Mouse (Mus musculus): ENCODE results near the gene Gkn2. TPM values are rescaled to one million over a fixed set of nuclear protein-coding genes. Genes with fewer than 3 reads are reported as not detected.

The Gkn2 gene
- total RNA-seq, 2 experiments from 2014 or later = not detected

DNA sequence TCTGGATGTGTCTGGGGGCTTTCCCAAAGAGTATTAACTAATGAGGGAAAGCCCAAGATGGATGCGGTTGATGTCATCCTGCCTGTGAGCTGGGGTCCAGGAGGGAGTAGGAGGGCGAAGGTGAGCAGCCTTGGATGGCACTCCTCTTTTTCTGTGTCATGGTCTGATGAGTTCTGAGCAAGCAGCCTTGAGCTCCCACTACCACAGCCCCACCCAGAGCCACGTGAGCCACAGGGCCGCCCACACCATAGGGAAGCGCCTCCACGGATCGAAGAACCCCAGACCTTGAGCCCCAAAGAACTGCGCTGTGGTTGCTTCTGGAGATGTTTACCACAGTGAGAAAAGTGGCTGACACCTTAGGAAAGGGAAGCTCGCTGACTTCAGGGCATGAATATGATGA is 21.6 kb downstream of the Gkn2 start:
- no peak for ATAC-seq (replicated peaks; ENCODE audit: low FRiP score, poor library complexity, severe bottlenecking)

DNA sequence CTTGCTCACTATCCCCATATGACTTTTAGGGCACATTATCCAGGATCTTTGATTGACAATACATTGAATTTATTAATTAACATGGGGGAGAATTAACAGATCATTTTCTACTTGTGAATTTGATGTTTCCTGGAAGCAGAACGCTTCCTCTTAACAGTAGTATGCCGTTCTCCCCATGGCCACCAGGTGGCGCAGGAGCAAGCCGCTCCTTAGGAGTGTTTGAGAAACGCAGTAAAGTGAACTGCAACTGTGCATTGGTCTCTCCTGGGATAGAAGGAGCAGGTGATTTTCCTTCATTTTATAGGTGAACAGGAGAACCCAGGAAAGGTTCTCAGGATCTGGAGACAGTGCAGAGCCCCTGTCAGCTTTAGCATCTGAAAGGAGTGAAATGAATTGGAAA is 26.0 kb downstream of the Gkn2 start:
- peak; percentile 80 for ATAC-seq (replicated peaks; ENCODE audit: low FRiP score, poor library complexity, severe bottlenecking)

DNA sequence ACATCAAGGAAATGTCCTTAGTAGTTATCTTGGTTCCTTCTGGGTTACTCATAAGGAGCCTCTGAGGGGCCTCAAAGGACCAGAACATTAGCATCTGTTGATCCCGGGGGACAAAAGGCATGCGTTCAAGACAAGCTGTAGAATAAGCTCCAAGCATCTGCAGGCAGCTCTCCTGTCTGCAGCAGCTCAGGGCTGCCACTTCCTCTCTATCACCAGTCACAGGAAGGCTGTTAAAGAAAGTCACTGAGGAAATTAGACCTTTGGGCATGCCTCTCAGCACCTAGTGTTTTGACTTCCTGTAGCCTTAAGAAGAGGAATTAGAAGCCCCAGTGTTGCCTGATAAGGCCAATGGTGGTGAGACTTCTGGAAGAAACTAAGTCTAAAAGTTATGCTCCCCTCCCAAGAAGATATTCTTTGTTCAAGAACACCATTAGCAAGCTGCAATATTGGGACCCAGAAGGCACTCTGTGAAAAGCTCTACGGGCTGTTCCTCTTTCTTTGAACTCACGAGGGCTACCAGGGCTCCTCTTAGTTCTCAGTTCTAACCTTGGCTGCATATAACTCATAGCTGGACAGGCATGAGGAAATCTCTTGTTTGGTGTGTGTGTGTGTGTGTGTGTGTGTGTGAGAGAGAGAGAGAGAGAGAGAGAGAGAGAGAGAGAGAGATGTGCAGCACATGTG is 26.9 kb downstream of the Gkn2 start:
- ATAC-seq (replicated peaks; ENCODE audit: low FRiP score, poor library complexity, severe bottlenecking) = no peak

DNA sequence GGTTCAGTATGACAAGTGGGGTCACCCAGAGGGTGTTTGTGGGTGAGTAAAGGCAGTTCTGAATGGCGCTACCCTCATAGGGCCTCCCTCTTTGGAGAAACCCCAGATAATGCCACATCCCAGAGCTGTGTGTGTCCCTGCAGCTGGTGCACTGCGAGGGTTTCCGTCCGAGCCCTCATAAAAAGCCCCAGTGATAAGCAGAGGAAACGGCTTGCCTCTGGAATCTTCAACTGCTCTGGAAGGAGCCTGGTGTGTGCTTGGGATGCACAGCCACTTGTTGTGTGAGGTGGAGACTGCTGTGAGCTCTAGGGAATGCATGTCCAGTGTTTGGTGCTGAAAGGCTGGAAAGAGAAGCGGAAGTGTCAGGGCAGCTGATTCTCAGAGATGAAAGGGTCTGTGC is 28.3 kb downstream of the Gkn2 start:
- no peak for ATAC-seq (replicated peaks; ENCODE audit: low FRiP score, poor library complexity, severe bottlenecking)

DNA sequence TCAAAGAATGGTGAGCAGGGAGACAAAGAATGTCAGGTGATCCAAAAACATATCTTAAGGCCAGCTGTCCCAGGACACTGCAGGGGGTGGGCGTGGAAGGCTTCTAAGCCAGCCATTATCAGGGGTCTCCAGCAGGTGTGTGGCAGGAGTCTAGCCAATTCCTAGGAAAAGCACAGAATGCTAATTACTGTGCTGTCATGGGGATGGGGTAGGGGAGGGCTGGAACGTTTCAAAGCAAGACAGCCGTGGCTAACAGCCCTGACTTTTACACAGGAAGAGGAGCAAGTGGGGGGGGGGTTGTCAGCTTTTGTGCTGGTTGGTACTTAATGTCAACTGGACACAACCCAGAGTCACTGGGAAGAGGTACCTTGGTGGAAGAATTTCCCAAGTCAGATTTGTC is 38.9 kb downstream of the Gkn2 start:
- no peak for ATAC-seq (replicated peaks; ENCODE audit: low FRiP score, poor library complexity, severe bottlenecking)

DNA sequence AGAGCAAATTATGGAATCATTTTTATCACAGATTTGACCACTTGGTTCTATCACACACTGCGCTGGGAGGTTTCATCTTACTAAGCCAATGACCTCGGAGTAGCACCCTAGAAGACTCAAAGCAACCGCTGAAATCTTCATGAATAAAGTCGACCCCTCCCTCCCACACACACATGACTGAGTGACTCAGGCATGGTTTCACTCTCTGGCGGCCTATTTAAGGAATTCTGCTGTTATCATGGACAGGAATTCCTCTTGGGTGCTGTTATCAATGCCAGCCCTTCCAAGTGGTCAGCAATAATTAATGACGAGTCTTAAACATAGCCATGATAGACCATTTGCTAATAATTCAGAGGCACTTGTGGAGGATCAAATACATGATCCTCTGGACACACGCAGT is 49.1 kb downstream of the Gkn2 start:
- ATAC-seq (replicated peaks; ENCODE audit: low FRiP score, poor library complexity, severe bottlenecking) = no peak

DNA sequence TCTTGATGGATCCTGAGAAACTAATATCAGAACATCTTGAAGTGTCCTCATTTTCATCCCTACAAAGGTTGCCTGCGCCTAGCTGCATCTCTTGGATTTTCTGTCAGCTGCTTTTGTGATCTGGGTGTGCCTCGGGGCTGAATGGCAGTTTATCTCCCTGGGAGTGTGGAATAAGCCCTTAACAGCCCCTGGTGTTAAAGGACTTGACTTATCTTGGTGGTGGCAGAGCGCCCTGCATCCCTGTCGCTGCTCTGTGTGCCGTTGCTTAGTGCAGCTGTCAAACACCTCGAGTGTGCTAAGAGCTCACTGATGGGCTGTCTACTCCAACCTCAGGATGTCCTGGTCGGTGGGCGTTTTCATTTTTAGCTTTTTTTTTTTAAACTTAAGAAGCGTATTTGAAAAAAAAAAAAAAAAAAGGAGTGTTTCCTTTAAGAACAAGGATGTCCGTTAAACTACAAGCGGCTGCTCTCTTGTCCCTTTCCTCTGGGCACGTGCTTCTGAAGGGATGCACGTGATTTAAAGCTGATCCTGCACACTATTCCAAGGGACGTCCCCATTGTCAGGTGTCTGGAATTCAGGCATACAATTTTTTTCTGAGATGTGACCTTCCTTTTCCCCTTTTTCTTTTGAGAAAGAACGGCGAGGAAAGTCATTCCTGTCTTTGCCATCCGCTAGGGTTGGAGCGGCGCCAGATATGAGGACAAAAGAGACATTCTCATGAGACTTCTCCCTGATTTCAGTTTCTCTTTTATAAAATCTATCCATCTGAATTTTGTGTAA is 51.1 kb downstream of the Gkn2 start:
- ATAC-seq (replicated peaks; ENCODE audit: low FRiP score, poor library complexity, severe bottlenecking) = no peak

DNA sequence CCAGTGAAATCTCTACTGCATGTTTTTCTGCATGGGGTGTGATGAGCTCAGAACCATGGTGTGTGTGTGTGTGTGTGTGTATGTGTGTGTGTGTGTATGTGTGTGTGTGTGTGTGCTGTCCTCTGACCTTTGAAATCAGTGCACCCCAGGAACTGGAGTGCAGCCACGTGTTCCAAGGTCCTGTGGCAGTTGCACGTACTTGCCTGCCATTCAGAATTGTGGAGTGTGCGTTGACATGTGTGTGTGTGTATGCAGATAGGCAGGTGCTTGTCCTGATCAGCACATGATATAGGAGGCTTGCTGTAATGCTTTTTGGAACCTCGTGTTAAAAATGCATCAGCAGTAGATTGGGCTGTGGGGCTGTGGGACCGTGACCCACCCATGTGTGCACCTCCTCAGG is 53.8 kb downstream of the Gkn2 start:
- no peak for ATAC-seq (replicated peaks; ENCODE audit: low FRiP score, poor library complexity, severe bottlenecking)

DNA sequence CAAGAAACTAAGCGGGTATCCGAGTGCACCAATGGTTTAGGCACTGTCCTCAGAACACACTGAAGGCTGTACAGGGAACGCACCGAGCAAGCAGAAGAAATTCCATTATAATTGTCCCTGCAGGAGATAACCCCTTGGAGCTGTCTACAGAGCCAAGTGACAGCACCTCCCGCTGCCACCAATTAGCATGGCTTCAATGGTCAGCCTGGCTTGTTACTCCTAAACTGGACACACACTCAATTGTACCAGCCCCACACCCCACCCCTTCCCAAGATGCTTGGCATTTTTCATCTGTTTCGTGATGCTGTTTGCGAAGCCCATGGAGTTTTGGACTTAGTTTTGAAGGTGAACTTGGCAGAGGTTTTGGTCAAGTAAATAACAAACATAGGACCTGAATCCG is 54.5 kb downstream of the Gkn2 start:
- no peak for ATAC-seq (replicated peaks; ENCODE audit: low FRiP score, poor library complexity, severe bottlenecking)

DNA sequence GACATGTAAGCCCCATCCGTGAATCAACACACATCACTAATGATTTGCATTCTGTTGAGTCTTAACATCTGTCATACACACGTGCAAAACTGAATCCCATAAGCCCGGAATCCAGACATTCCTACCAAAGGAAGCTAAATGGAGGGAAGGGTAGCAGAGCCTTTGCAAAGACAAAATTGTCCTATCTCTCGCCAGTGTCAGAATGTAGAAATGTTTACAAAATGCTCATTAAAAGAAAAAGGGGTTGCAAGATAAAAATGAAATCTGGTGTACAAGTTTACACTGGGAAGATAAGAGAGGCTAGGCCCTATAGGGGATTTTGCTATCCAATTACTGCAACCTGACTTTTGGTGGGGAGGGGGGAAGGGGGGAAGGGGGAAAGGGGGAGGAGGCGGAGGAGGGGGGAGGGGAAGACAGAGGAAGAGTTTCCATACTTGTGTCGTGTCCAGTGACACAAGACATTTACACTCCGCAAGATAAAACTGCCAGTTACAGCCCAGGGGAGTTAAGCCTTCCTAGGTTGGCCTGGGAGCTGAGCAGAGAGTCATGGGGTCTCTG is 55.4 kb downstream of the Gkn2 start, which contains the start of gene Bmp10:
Bmp10 (plus strand) TSS at position 508 of the 558 bp plus-strand sequence.
- no peak for ATAC-seq (replicated peaks; ENCODE audit: low FRiP score, poor library complexity, severe bottlenecking)

Other genes with a start within 250 kb of the Gkn2 start
- gene Antxr1, start 37.5 kb upstream of the Gkn2 start, total RNA-seq (2015; ENCODE audit: low replicate concordance) = not detected in 2 replicates
- gene Antxr1, start 37.5 kb upstream of the Gkn2 start, total RNA-seq (2017; ENCODE audit: low replicate concordance) = not detected in 2 replicates
- gene Gkn1, start 22.4 kb upstream of the Gkn2 start, total RNA-seq (2015; ENCODE audit: low replicate concordance) = not detected in 2 replicates
- gene Gkn1, start 22.4 kb upstream of the Gkn2 start, total RNA-seq (2017; ENCODE audit: low replicate concordance) = not detected in 2 replicates
- not detected in 2 replicates for gene Gkn3, start 15.6 kb downstream of the Gkn2 start, total RNA-seq (2015; ENCODE audit: low replicate concordance)
- gene Gkn3, start 15.6 kb downstream of the Gkn2 start, total RNA-seq (2017; ENCODE audit: low replicate concordance) = not detected in 2 replicates
- gene Bmp10, start 55.6 kb downstream of the Gkn2 start, total RNA-seq (2015; ENCODE audit: low replicate concordance) = not detected in 2 replicates
- gene Bmp10, start 55.6 kb downstream of the Gkn2 start, total RNA-seq (2017; ENCODE audit: low replicate concordance) = not detected in 2 replicates
- 9.2 and 14.2 TPM in 2 replicates for gene Arhgap25, start 159.9 kb downstream of the Gkn2 start, total RNA-seq (2015; ENCODE audit: low replicate concordance)
- gene Arhgap25, start 159.9 kb downstream of the Gkn2 start, total RNA-seq (2017; ENCODE audit: low replicate concordance) = 8.2 and 19.2 TPM in 2 replicates
- 55.4 and 68.8 TPM in 2 replicates for gene Prokr1, start 217.4 kb downstream of the Gkn2 start, total RNA-seq (2015; ENCODE audit: low replicate concordance)
- gene Prokr1, start 217.4 kb downstream of the Gkn2 start, total RNA-seq (2017; ENCODE audit: low replicate concordance) = 54.9 and 57.6 TPM in 2 replicates

All from erythroblast, adult 5-6 weeks (primary cell).